Mouse (Mus musculus): ENCODE measurements around the gene Noxred1. TPM values are rescaled to one million over a fixed set of nuclear protein-coding genes. Genes with fewer than 3 reads are reported as not detected.
"Not testable (repeated sequence)": the region's sequence is repeated elsewhere in the genome, so short reads cannot be mapped to it uniquely, and the experiment has no call there.

Gene Noxred1
- polyA plus RNA-seq, 1 experiment, result 4.8 TPM

DNA sequence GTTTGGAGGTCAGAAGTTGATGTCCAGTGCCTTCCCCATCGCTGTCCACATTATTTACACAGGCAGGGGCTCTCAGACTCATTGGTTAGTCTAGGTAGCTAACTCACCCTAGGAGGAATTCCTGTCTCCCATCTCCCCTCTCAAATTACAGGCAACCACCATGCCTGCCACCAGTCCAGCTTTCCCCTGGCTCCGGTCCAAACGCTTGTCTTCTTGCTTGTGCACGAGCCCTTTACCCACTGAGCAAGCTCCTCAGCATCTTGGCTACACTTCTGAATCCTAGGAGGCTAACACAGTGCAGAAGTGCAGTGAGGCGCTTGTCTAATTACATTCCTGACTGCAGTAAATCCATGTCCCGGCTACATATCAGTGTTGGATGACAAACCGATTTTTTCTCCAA lies 19.2 kb downstream of the Noxred1 start:
- H3K9ac ChIP-seq (ENCODE audit: low read depth, poor library complexity, severe bottlenecking), result no peak overlapping the region

DNA sequence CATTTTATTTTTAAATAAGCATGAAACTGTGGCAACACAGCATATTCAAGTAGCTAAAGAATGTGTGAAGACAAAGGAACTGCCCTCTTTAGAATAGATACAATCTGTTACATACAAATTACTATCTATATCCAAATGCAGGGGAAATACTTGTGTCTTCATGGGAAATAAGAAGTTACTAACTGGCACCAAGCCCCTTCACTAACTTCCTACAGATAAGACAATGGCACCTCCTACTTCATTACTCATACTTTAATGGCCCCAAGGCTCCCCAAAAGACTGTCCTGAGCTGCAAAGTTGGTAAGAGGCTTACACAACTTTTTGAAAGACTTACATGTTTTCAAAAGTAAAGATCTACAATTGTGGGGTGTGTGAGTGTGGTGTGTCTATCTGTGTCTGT lies 20.9 kb downstream of the Noxred1 start:
- no peak for TF ChIP-seq EP300 (IDR thresholded peaks at IDR 0.05; ENCODE audit: insufficient read depth, low read depth, low read length)
- no peak for TF ChIP-seq POLR2A (IDR thresholded peaks at IDR 0.05; ENCODE audit: insufficient read depth, low read length)
- TF ChIP-seq CTCF (IDR thresholded peaks at IDR 0.05; ENCODE audit: low read depth, low read length), result no peak
- H3K27me3 ChIP-seq (ENCODE audit: control insufficient read depth, insufficient read depth, low read length, poor library complexity, severe bottlenecking), result no peaks in the 10 kb centered on the region
- no peaks in the 10 kb centered on the region for H3K4me1 ChIP-seq (ENCODE audit: control insufficient read depth, insufficient read depth, low read length)
- no peak overlapping the region for H3K4me3 ChIP-seq (ENCODE audit: low read depth, low read length)
- H3K27ac ChIP-seq (ENCODE audit: insufficient read depth, low read length), result no peak overlapping the region
- H3K9me3 ChIP-seq (replicated peaks; ENCODE audit: control insufficient read depth, insufficient read depth, low read length, poor library complexity, severe bottlenecking), result no peaks in the 10 kb centered on the region
- peaks cover 3% of the 10 kb centered on the region; the same call in 1 of the 2 replicates for H3K36me3 ChIP-seq (ENCODE audit: control insufficient read depth, insufficient read depth, low read length, poor library complexity, severe bottlenecking)
- H3K9ac ChIP-seq (ENCODE audit: low read depth, poor library complexity, severe bottlenecking), result no peak overlapping the region

More for the DNA sequence above, 19.2 kb downstream of the Noxred1 start:
- Histone ChIP-seq H3K4me1 (ENCODE audit: control insufficient read depth, insufficient read depth, low read length) (no peaks in the 10 kb centered on the region), H3K36me3 (ENCODE audit: control insufficient read depth, insufficient read depth, low read length, poor library complexity, severe bottlenecking) (peaks cover 3% of the 10 kb centered on the region; the same call in 1 of the 2 replicates), H3K27ac (ENCODE audit: insufficient read depth, low read length) (no peak overlapping the region), H3K9me3 (replicated peaks; ENCODE audit: control insufficient read depth, insufficient read depth, low read length, poor library complexity, severe bottlenecking) (no peaks in the 10 kb centered on the region), H3K27me3 (ENCODE audit: control insufficient read depth, insufficient read depth, low read length, poor library complexity, severe bottlenecking) (no peaks in the 10 kb centered on the region), H3K4me3 (ENCODE audit: low read depth, low read length) (no peak overlapping the region)
- TF ChIP-seq CTCF (IDR thresholded peaks at IDR 0.05; ENCODE audit: low read depth, low read length) (no peak), EP300 (IDR thresholded peaks at IDR 0.05; ENCODE audit: insufficient read depth, low read depth, low read length) (no peak), POLR2A (IDR thresholded peaks at IDR 0.05; ENCODE audit: insufficient read depth, low read length) (no peak)

DNA sequence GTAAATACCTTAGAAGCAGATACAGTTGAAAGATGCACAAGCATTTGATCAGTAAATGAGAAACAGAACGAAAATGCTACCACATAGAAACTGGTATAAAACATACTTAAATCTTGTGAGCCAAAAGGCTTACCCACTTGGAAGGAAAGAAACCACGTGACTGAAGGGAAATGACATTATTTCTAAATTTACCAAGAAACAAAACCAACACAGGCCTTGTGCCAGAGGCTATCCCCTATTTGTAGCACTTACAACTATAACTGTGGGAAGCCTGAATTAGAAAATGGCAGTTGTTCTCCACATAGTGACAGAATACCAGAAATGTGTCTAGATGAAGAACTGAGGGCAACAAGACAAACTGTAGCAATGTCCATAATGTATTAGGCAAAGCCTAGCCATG lies 22.5 kb downstream of the Noxred1 start:
- TF ChIP-seq CTCF (IDR thresholded peaks at IDR 0.05; ENCODE audit: low read depth, low read length) (no peak), EP300 (IDR thresholded peaks at IDR 0.05; ENCODE audit: insufficient read depth, low read depth, low read length) (no peak), POLR2A (IDR thresholded peaks at IDR 0.05; ENCODE audit: insufficient read depth, low read length) (no peak)
- no peak overlapping the region for H3K27ac ChIP-seq (ENCODE audit: insufficient read depth, low read length)
- H3K4me1 ChIP-seq (ENCODE audit: control insufficient read depth, insufficient read depth, low read length), result no peaks in the 10 kb centered on the region

DNA sequence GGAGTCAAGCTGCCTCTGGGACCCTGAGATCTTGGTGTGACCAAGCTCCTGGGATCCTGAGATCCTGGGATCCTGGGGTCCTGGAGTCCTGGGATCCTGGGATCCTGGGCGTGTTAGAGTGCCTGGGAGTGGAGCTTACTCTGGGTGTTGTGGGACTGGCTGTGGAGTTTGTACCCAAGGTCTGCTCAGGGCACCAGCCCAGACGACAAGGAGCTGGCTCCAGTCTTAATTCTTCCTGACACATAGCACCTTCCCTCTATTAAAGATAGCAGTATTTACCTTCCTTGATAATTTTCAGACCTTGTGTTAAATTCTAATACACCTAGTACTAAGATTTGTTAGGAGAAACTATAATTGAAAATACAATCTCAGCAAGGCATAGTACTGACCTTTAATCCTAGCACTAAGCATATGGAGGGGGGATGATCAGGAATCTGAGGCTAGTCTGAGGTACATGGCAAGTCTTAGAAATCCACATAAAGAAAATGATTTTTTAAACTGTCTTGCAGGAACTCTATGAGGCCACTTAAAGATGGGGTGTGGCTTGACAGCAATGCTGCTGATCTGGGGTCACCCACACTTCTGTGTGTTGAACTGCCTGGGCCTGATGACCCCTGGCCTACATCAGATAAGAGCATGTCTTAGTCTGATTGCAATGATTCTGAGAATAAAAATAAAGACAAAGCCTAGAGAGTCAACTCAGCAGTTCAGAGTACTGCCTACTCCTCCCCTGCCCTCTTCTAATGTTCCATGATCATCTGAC lies 25.5 kb downstream of the Noxred1 start:
- TF ChIP-seq CTCF (IDR thresholded peaks at IDR 0.05; ENCODE audit: low read depth, low read length) (no peak), EP300 (IDR thresholded peaks at IDR 0.05; ENCODE audit: insufficient read depth, low read depth, low read length) (no peak), POLR2A (IDR thresholded peaks at IDR 0.05; ENCODE audit: insufficient read depth, low read length) (no peak)
- H3K36me3 ChIP-seq (ENCODE audit: control insufficient read depth, insufficient read depth, low read length, poor library complexity, severe bottlenecking), result no peaks in the 10 kb centered on the region
- H3K9me3 ChIP-seq (replicated peaks; ENCODE audit: control insufficient read depth, insufficient read depth, low read length, poor library complexity, severe bottlenecking), result no peaks in the 10 kb centered on the region

More for the DNA sequence above, 22.5 kb downstream of the Noxred1 start:
- no peaks in the 10 kb centered on the region for H3K27me3 ChIP-seq (ENCODE audit: control insufficient read depth, insufficient read depth, low read length, poor library complexity, severe bottlenecking)
- no peaks in the 10 kb centered on the region for H3K9me3 ChIP-seq (replicated peaks; ENCODE audit: control insufficient read depth, insufficient read depth, low read length, poor library complexity, severe bottlenecking)
- H3K9ac ChIP-seq (ENCODE audit: low read depth, poor library complexity, severe bottlenecking), result no peak overlapping the region
- peaks cover 3% of the 10 kb centered on the region; the same call in 1 of the 2 replicates for H3K36me3 ChIP-seq (ENCODE audit: control insufficient read depth, insufficient read depth, low read length, poor library complexity, severe bottlenecking)
- no peak overlapping the region for H3K4me3 ChIP-seq (ENCODE audit: low read depth, low read length)

DNA sequence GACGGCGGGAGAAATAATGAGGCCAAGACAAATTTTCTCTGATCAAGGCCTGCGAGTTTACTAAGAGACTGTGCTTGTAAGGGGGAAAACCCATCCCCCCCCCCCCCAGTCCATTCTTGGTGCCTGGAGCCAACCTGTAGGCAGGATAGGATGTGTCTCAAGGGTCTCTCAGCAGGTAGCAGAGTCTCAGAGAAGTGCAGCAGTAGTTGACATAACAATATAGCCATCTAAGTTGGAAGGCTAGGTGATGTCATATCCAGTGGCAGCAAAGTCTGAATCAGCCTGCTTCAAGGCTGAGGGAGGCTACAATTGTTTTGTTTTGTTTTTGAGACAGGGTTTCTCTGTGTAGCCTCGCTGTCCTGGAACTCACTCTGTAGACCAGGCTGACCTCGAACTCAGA lies 32.7 kb downstream of the Noxred1 start:
- H3K27me3 ChIP-seq (ENCODE audit: control insufficient read depth, insufficient read depth, low read length, poor library complexity, severe bottlenecking); H3K9me3 ChIP-seq (replicated peaks; ENCODE audit: control insufficient read depth, insufficient read depth, low read length, poor library complexity, severe bottlenecking); H3K36me3 ChIP-seq (ENCODE audit: control insufficient read depth, insufficient read depth, low read length, poor library complexity, severe bottlenecking); H3K4me1 ChIP-seq (ENCODE audit: control insufficient read depth, insufficient read depth, low read length); H3K9ac ChIP-seq (ENCODE audit: low read depth, poor library complexity, severe bottlenecking); H3K4me3 ChIP-seq (ENCODE audit: low read depth, low read length): not testable (repeated sequence)
- peak overlapping the region; percentile 97 for H3K27ac ChIP-seq (ENCODE audit: insufficient read depth, low read length)

More for the DNA sequence above, 25.5 kb downstream of the Noxred1 start:
- Histone ChIP-seq H3K27me3 (ENCODE audit: control insufficient read depth, insufficient read depth, low read length, poor library complexity, severe bottlenecking) (no peaks in the 10 kb centered on the region), H3K4me3 (ENCODE audit: low read depth, low read length) (no peak overlapping the region), H3K27ac (ENCODE audit: insufficient read depth, low read length) (no peak overlapping the region), H3K9ac (ENCODE audit: low read depth, poor library complexity, severe bottlenecking) (no peak overlapping the region), H3K4me1 (ENCODE audit: control insufficient read depth, insufficient read depth, low read length) (no peaks in the 10 kb centered on the region)

DNA sequence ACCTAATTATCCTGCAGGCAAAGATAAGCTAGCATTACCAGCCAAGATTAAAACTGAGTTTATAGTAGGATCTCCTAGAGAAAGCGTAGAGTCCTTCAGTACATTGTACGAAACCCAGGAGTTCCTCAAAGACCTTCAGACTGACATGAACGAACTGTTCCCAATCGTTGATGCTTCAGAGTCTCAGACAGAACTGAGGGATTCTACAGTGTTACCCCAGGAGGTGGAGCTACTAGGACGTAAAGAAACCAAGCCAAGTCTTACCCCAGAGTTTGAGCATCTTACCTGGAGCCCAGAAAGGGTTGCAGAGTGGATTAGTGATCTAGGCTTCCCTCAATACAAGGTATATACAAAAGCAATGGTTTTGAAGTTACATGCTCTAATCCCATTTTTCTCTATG lies 36.8 kb downstream of the Noxred1 start:
- no peak overlapping the region for H3K4me3 ChIP-seq (ENCODE audit: low read depth, low read length)
- H3K27me3 ChIP-seq (ENCODE audit: control insufficient read depth, insufficient read depth, low read length, poor library complexity, severe bottlenecking), result no peaks in the 10 kb centered on the region
- H3K4me1 ChIP-seq (ENCODE audit: control insufficient read depth, insufficient read depth, low read length), result peaks cover 3% of the 10 kb centered on the region
- H3K9ac ChIP-seq (ENCODE audit: low read depth, poor library complexity, severe bottlenecking), result no peak overlapping the region
- H3K27ac ChIP-seq (ENCODE audit: insufficient read depth, low read length), result no peak overlapping the region
- no peak for TF ChIP-seq EP300 (IDR thresholded peaks at IDR 0.05; ENCODE audit: insufficient read depth, low read depth, low read length)
- TF ChIP-seq CTCF (IDR thresholded peaks at IDR 0.05; ENCODE audit: low read depth, low read length), result no peak
- no peak for TF ChIP-seq POLR2A (IDR thresholded peaks at IDR 0.05; ENCODE audit: insufficient read depth, low read length)
- H3K36me3 ChIP-seq (ENCODE audit: control insufficient read depth, insufficient read depth, low read length, poor library complexity, severe bottlenecking), result no peaks in the 10 kb centered on the region
- H3K9me3 ChIP-seq (replicated peaks; ENCODE audit: control insufficient read depth, insufficient read depth, low read length, poor library complexity, severe bottlenecking), result no peaks in the 10 kb centered on the region

All from ES-Bruce4 (cell line).